Mouse (Mus musculus) bone marrow, adult 2 months (tissue): Measurements from ENCODE around the gene Dnajb6.

Source experiments
- CTCF ChIP-seq: fragments of 200-500 bp; IDR thresholded peaks from 2 replicates; pipeline ENCODE4 v1.5.1; 2011; ENCODE audit warnings: low read length, control low read depth; ENCODE audit not compliant: control insufficient read depth, insufficient read depth
- POLR2A ChIP-seq: fragments of 200-500 bp; IDR thresholded peaks from 2 replicates; pipeline ENCODE4 v1.6.1; 2011; ENCODE audit warnings: low read depth, mild to moderate bottlenecking, control low read depth, low read length, borderline replicate concordance; ENCODE audit not compliant: control insufficient read depth

DNA sequence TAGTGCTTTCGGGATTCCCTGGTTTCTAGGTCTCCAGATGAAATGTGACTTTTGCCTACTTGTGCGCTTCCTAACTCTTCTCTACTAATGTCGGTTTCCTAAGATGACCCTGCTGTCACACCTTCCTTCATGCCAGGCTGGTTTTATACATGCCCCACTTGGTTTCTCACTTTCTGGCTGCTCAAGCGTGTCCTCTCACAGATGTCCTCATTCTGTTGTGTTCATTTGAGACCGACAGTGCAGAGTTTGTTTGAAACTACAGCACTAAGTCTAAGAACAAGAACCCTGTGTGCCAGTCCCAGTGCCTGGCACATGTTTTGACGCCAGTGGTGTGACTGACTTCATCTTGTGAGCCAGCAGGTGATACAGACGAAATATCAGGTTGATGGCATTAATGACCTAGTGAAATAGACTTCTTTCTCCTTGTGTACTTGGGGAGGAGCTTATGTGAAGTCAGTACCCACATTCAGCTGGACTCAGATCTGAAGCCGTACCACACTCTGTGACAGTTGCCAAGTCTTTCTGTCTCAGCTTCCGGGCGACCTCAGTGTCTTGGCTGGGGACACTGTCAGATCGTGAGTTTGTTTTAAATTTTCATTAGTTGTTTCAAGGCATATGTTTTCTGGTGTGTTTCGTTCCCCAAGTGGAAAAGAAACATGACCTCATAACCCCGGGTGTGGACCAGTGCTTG, 38.1 kb downstream of the Dnajb6 start:
- no peak for TF ChIP-seq CTCF
- TF ChIP-seq POLR2A: no peak
